Mouse (Mus musculus) MEL (cell line): ENCODE measurements around the gene Tmem41a. TPM values are rescaled to one million over a fixed set of nuclear protein-coding genes. Genes with fewer than 3 reads are reported as not detected.

Source experiments
- DNase-seq: peaks from one replicate; pipeline ENCODE4 v3.0.0; 2011; ENCODE audit warnings: low read depth, low spot score
- H3K27ac ChIP-seq: 2 replicates; pipeline ENCODE4 v1.5.1; 2012; ENCODE audit warnings: low read depth, mild to moderate bottlenecking, control low read depth, low read length, moderate library complexity; ENCODE audit not compliant: control insufficient read depth
- H3K27me3 ChIP-seq, 2 experiments: fragments of 150-350 bp in 1 of 2; sonication (generic) in 1 of 2; 2 replicates each; pipeline ENCODE4 v1.6.1; 2012; ENCODE audit warnings: low read length in 2 of 2, mild to moderate bottlenecking in 2 of 2, improper control_type of control experiment in 1 of 2, moderate library complexity in 1 of 2; ENCODE audit not compliant: insufficient read depth in 2 of 2, control insufficient read depth in 1 of 2
- H3K36me3 ChIP-seq, 2 experiments: 2 replicates each; pipeline ENCODE4 v1.6.1; 2012 to 2014; ENCODE audit warnings: low read length in 2 of 2, improper control_type of control experiment in 1 of 2, inconsistent platforms in 1 of 2, mild to moderate bottlenecking in 1 of 2; ENCODE audit not compliant: insufficient read depth in 2 of 2, control insufficient read depth in 1 of 2
- H3K4me1 ChIP-seq, 2 experiments: fragments of 150-350 bp in 1 of 2; sonication (generic) in 1 of 2; 2 replicates each; pipeline ENCODE4 v1.6.1; 2012; ENCODE audit warnings: low read length in 2 of 2, improper control_type of control experiment in 1 of 2, mild to moderate bottlenecking in 1 of 2; ENCODE audit not compliant: insufficient read depth in 2 of 2, control insufficient read depth in 1 of 2
- H3K4me3 ChIP-seq, 2 experiments: fragments of 150-350 bp in 1 of 2; sonication (generic) in 1 of 2; 2 replicates each; pipeline ENCODE4 v1.5.1; 2012; ENCODE audit warnings: low read depth in 2 of 2, low read length in 2 of 2, mild to moderate bottlenecking in 2 of 2, moderate library complexity in 2 of 2, control low read depth in 1 of 2, improper control_type of control experiment in 1 of 2; ENCODE audit not compliant: control insufficient read depth in 1 of 2, insufficient read depth in 1 of 2
- H3K79me2 ChIP-seq: 2 replicates; pipeline ENCODE4 v1.6.1; 2012; ENCODE audit warnings: mild to moderate bottlenecking, low read length, moderate library complexity; ENCODE audit not compliant: control insufficient read depth, poor library complexity, insufficient read depth
- H3K9ac ChIP-seq: 2 replicates; pipeline ENCODE4 v1.6.1; 2012; ENCODE audit warnings: low read depth, mild to moderate bottlenecking, control low read depth, low read length, moderate library complexity; ENCODE audit not compliant: control insufficient read depth, poor library complexity, severe bottlenecking
- H3K9me3 ChIP-seq: fragments of 150-350 bp; sonication (generic); replicated peaks from 2 replicates; pipeline ENCODE4 v1.6.1; 2012; ENCODE audit warnings: mild to moderate bottlenecking, low read length, improper control_type of control experiment, moderate library complexity; ENCODE audit not compliant: insufficient read depth
- ETS1 ChIP-seq: IDR thresholded peaks from 2 replicates; pipeline ENCODE4 v1.6.1; 2012; ENCODE audit warnings: low read depth, mild to moderate bottlenecking, inconsistent platforms, low read length, improper control_type of control experiment, moderate library complexity
- GABPA ChIP-seq: IDR thresholded peaks from 2 replicates; pipeline ENCODE4 v1.6.1; 2012; ENCODE audit warnings: low read depth, mild to moderate bottlenecking, inconsistent platforms, low read length, improper control_type of control experiment, moderate library complexity
- GATA1 ChIP-seq: IDR thresholded peaks from 2 replicates; pipeline ENCODE4 v1.6.1; 2011; ENCODE audit warnings: low read depth, low read length, improper control_type of control experiment
- HCFC1 ChIP-seq: IDR thresholded peaks from 2 replicates; pipeline ENCODE4 v1.6.1; 2012; ENCODE audit warnings: low read depth, mild to moderate bottlenecking, inconsistent platforms, low read length, improper control_type of control experiment, moderate library complexity
- MAX ChIP-seq: IDR thresholded peaks from 2 replicates; pipeline ENCODE4 v1.6.1; 2011; ENCODE audit warnings: low read length, improper control_type of control experiment
- MAZ ChIP-seq: IDR thresholded peaks from 2 replicates; pipeline ENCODE4 v1.6.1; 2012; ENCODE audit warnings: low read depth, mild to moderate bottlenecking, inconsistent platforms, low read length, improper control_type of control experiment
- MXI1 ChIP-seq: IDR thresholded peaks from 2 replicates; pipeline ENCODE4 v1.6.1; 2011; ENCODE audit warnings: mild to moderate bottlenecking, low read depth, low read length, improper control_type of control experiment
- MYB ChIP-seq: IDR thresholded peaks from 2 replicates; pipeline ENCODE4 v1.6.1; 2011; ENCODE audit warnings: mild to moderate bottlenecking, low read depth, low read length, improper control_type of control experiment
- MYC ChIP-seq: IDR thresholded peaks from 2 replicates; pipeline ENCODE4 v1.6.1; 2011; ENCODE audit warnings: low read depth, mild to moderate bottlenecking, low read length, improper control_type of control experiment, moderate library complexity
- NELFE ChIP-seq: IDR thresholded peaks from 2 replicates; pipeline ENCODE4 v1.6.1; 2011; ENCODE audit warnings: low read depth, low read length, improper control_type of control experiment
- NRF1 ChIP-seq: IDR thresholded peaks from 2 replicates; pipeline ENCODE4 v1.6.1; 2014; ENCODE audit warnings: low read depth, mild to moderate bottlenecking, inconsistent platforms, low read length, improper control_type of control experiment, moderate library complexity; ENCODE audit not compliant: poor library complexity, insufficient read depth, severe bottlenecking
- POLR2A ChIP-seq, 2 experiments: IDR thresholded peaks; 2 replicates each; pipeline ENCODE4 v1.6.1; 2011 to 2012; ENCODE audit warnings: low read length in 2 of 2, mild to moderate bottlenecking in 2 of 2, control low read depth in 1 of 2, improper control_type of control experiment in 1 of 2, low read depth in 1 of 2, moderate library complexity in 1 of 2; ENCODE audit not compliant: control insufficient read depth in 1 of 2, insufficient read depth in 1 of 2, poor library complexity in 1 of 2
- POLR2AphosphoS2 ChIP-seq: IDR thresholded peaks from 2 replicates; pipeline ENCODE4 v1.6.1; 2011; ENCODE audit warnings: low read length, improper control_type of control experiment
- POLR2AphosphoS5 ChIP-seq: IDR thresholded peaks from 2 replicates; pipeline ENCODE4 v1.6.1; 2012; ENCODE audit warnings: low read depth, borderline replicate concordance, mild to moderate bottlenecking, inconsistent platforms, low read length, moderate library complexity, mixed read lengths
- RCOR1 ChIP-seq: IDR thresholded peaks from 2 replicates; pipeline ENCODE4 v1.6.1; 2012; ENCODE audit warnings: low read depth, mild to moderate bottlenecking, inconsistent platforms, low read length, improper control_type of control experiment
- SMC3 ChIP-seq: IDR thresholded peaks from 2 replicates; pipeline ENCODE4 v1.6.1; 2011; ENCODE audit warnings: low read depth, low read length, improper control_type of control experiment
- TBP ChIP-seq: IDR thresholded peaks from 2 replicates; pipeline ENCODE4 v1.8.0; 2011; ENCODE audit warnings: low read depth, low read length, improper control_type of control experiment
- TCF12 ChIP-seq: IDR thresholded peaks from 2 replicates; pipeline ENCODE4 v1.6.1; 2014; ENCODE audit warnings: low read depth, mild to moderate bottlenecking, inconsistent platforms, low read length, improper control_type of control experiment, moderate library complexity
- UBTF ChIP-seq: IDR thresholded peaks from 2 replicates; pipeline ENCODE4 v1.6.1; 2012; ENCODE audit warnings: low read depth, mild to moderate bottlenecking, inconsistent platforms, low read length, improper control_type of control experiment, moderate library complexity, borderline replicate concordance; ENCODE audit not compliant: insufficient read depth
- USF2 ChIP-seq, 2 experiments: IDR thresholded peaks; 2 replicates each; pipeline ENCODE4 v1.6.1; 2011 to 2012; ENCODE audit warnings: improper control_type of control experiment in 2 of 2, low read length in 2 of 2, borderline replicate concordance in 1 of 2, inconsistent platforms in 1 of 2, low read depth in 1 of 2, mild to moderate bottlenecking in 1 of 2; ENCODE audit not compliant: insufficient read depth in 1 of 2
- ZKSCAN1 ChIP-seq: IDR thresholded peaks from 2 replicates; pipeline ENCODE4 v1.6.1; 2012; ENCODE audit warnings: low read depth, mild to moderate bottlenecking, inconsistent platforms, low read length, improper control_type of control experiment, moderate library complexity
- ZMIZ1 ChIP-seq: IDR thresholded peaks from 2 replicates; pipeline ENCODE4 v1.6.1; 2012; ENCODE audit warnings: low read depth, mild to moderate bottlenecking, inconsistent platforms, low read length, improper control_type of control experiment, moderate library complexity
- polyA plus RNA-seq, 2 experiments: library from polyadenylated mRNA; stranded (reverse) in 1 of 2; unstranded in 1 of 2; fragments of >175 nt in 1 of 2; fragments of >200 nt in 1 of 2; gene quantifications; 2 replicates each; pipeline versions ENCODE4 v1.2.1 to v1.2.4; 2012; ENCODE audit warnings: low replicate concordance in 2 of 2, low read depth in 1 of 2; ENCODE audit not compliant: insufficient read length in 2 of 2, insufficient read depth in 1 of 2, missing spikeins in 1 of 2
- total RNA-seq: library from RNA; depleted of rRNA; stranded (reverse); fragments of 300-350 nt; gene quantifications from 2 replicates; pipeline ENCODE4 v1.2.3, GENCODE M21; 2012; rRNA removed

Tmem41a gene
- total RNA-seq (26.9 and 32.9 TPM in 2 replicates), polyA plus RNA-seq (10 to 100 TPM in 1 of 2 experiments, not detected in 1; 50.3 TPM)

GRCm38 (mm10) chr16:21946761-21947715 is at the start of gene Tmem41a:
Gene Tmem41a, minus strand, starts transcription at chr16:21947552.
- peak within 1 kb of the TSS; percentile 76 to 89 for H3K4me3 ChIP-seq
- peak within 1 kb of the TSS; percentile 63 for H3K27ac ChIP-seq
- H3K4me1 ChIP-seq, result peaks cover 2 to 11% of the 10 kb centered on the region in 2 experiments; a peak in 3 of 4 replicates
- no peaks in the 10 kb centered on the region for H3K27me3 ChIP-seq
- peaks cover 0 to 7% of the 10 kb centered on the region in 2 experiments; a peak in 3 of 4 replicates for H3K36me3 ChIP-seq
- H3K9ac ChIP-seq, result peak within 1 kb of the TSS; percentile 68
- H3K9me3 ChIP-seq, result no peaks in the 10 kb centered on the region
- no peak for TF ChIP-seq USF2 (IDR thresholded peaks at IDR 0.05; ENCODE audit: borderline replicate concordance in 1 of 2, insufficient read depth in 1 of 2, low read depth in 1 of 2, low read length in 2 of 2)
- peak; percentile 85 to 88 for TF ChIP-seq POLR2A (IDR thresholded peaks at IDR 0.05; ENCODE audit: control insufficient read depth in 1 of 2, insufficient read depth in 1 of 2, low read depth in 1 of 2, low read length in 2 of 2, poor library complexity in 1 of 2)
- no peak for TF ChIP-seq RCOR1
- TF ChIP-seq ETS1, result peak; percentile 37; the same call in 1 of the 2 replicates
- TF ChIP-seq TCF12, result peak; percentile 30; the same call in 1 of the 2 replicates
- TF ChIP-seq MAX, result peak; percentile 63
- TF ChIP-seq ZKSCAN1, result no peak
- TF ChIP-seq SMC3, result no peak
- no peak for TF ChIP-seq UBTF
- no peak; the same call in 1 of the 2 replicates for TF ChIP-seq GATA1
- TF ChIP-seq HCFC1, result peak; percentile 24; the same call in 1 of the 2 replicates
- TF ChIP-seq NRF1, result peak; percentile 61; the same call in 1 of the 2 replicates
- peak; percentile 75; the same call in 1 of the 2 replicates for TF ChIP-seq MAZ
- peak; percentile 67 for TF ChIP-seq MXI1
- no peak for TF ChIP-seq ZMIZ1
- TF ChIP-seq POLR2AphosphoS2, result 0 out of 2 replicates have a peak, but pooled peaks have one; percentile 43
- TF ChIP-seq NELFE, result peak; percentile 87
- no peak for TF ChIP-seq MYB
- peak; percentile 50; the same call in 1 of the 2 replicates for TF ChIP-seq MYC
- TF ChIP-seq POLR2AphosphoS5, result no peak
- TF ChIP-seq GABPA, result no peak
- 0 out of 2 replicates have a peak, but pooled peaks have one; percentile 46 for TF ChIP-seq TBP
- H3K79me2 ChIP-seq, result no peaks in the 10 kb centered on the region; the same call in 1 of the 2 replicates
- DNase-seq, result peak; percentile 91
